In genomic region chr13:119656246-119656645, GRCm38 (mm10) we compare ENCODE assay signal across 18 mouse cellular contexts. TPM values are rescaled to one million over a fixed set of nuclear protein-coding genes. Genes with fewer than 3 reads are reported as not detected.
A peak's percentile ranks its signal among the peaks of the same experiment; 100 is the strongest.
DNase-seq lines count a peak whose midpoint lies in the region; ATAC-seq and TF ChIP-seq lines count a peak whose summit lies in the region.
"Had no signal": no experiment of that assay in that cellular context is flagged by ENCODE, and none has a peak within 500 bp of the region (broad histone marks: within the 10 kb centered on the region; RNA-seq: fewer than 3 reads in every experiment).

No protein-coding gene starts in this region.

- TF ChIP-seq POLR2A in cortical plate, adult 2 months (IDR thresholded peaks at IDR 0.05; ENCODE audit: extremely low read depth, insufficient read depth, low read length), result no peak

- peaks cover 6% of the 10 kb centered on the region for H3K4me1 ChIP-seq in brown adipose tissue, adult 24 weeks (ENCODE audit: control insufficient read depth, insufficient read depth, insufficient read length, low read length)
- peaks cover 3% of the 10 kb centered on the region; the same call in 1 of the 2 replicates for H3K4me1 ChIP-seq in cortical plate, adult 2 months (ENCODE audit: control insufficient read depth, insufficient read depth, low read length)

- ATAC-seq in megakaryocyte, adult 5-6 weeks (ENCODE audit: poor library complexity, severe bottlenecking), result no peak
- no peak for ATAC-seq in megakaryocyte-erythroid progenitor cell, adult 5-6 weeks (replicated peaks; ENCODE audit: low FRiP score, low TSS enrichment, poor library complexity, severe bottlenecking)
- ATAC-seq: activated CD4-positive, CD25-positive, alpha-beta regulatory T cell, adult 4 months; CD4-positive, CD25-positive, alpha-beta regulatory T cell, adult 4 months had no signal

- H3K4me3 ChIP-seq in brown adipose tissue, adult 24 weeks (ENCODE audit: insufficient read depth, low read depth, low read length), result no peak overlapping the region
- no peak overlapping the region for H3K4me3 ChIP-seq in cortical plate, adult 2 months (ENCODE audit: insufficient read depth, low read length)

- TF ChIP-seq CTCF in cortical plate, adult 2 months (IDR thresholded peaks at IDR 0.05; ENCODE audit: extremely low read depth, insufficient read depth, low read length), result no peak

- peak; percentile 84 for DNase-seq in fat pad, adult 2 months (ENCODE audit: extremely low read depth, low read depth, low spot score)
- peak; percentile 95 for DNase-seq in gonadal fat pad, adult 2 months (ENCODE audit: low read depth)
- DNase-seq in urinary bladder, adult 18-20 months (ENCODE audit: low spot score in 2 of 2), result no peak
- DNase-seq in retina, embryonic 14.5 days (ENCODE audit: low spot score), result no peak
- DNase-seq: adrenal gland, postnatal 25 days; B cell, adult 2 months; cerebellum, adult 11 months had no signal

- H3K27ac ChIP-seq in brown adipose tissue, adult 24 weeks (replicated peaks; ENCODE audit: low read depth, low read length), result peak overlapping the region; percentile 87
- peak overlapping the region; percentile 23; the same call in 1 of the 2 replicates for H3K27ac ChIP-seq in cortical plate, adult 2 months (ENCODE audit: insufficient read depth, low read length)

RNA-seq across cellular contexts. Expression of gene Ccl28, which starts 32.6 kb away (rescaled TPM):
- 0.63 TPM in 1 of 2 replicates, not detected in the other for polyA plus RNA-seq in brown adipose tissue, adult 24 weeks (2012; ENCODE audit: insufficient read depth, insufficient read length, missing spikeins)
- polyA plus RNA-seq in cortical plate, adult 2 months (2012; rRNA removed), result 0.17 and 0.26 TPM in 2 replicates
- polyA plus RNA-seq in gonadal fat pad, adult 2 months (2012; rRNA removed), result 1.5 and 1.6 TPM in 2 replicates
- total RNA-seq in megakaryocyte, adult 5-6 weeks (2015), result not detected in 2 replicates
- total RNA-seq in megakaryocyte, adult 5-6 weeks (2017), result not detected in 2 replicates
- total RNA-seq in megakaryocyte-erythroid progenitor cell, adult 5-6 weeks (2014; fragmentation: Nextera tagmentation), result 0.69 TPM in 1 of 2 replicates, not detected in the other
- total RNA-seq in megakaryocyte-erythroid progenitor cell, adult 5-6 weeks (2017), result 0.14 and 0.72 TPM in 2 replicates
- total RNA-seq: ES-E14, MEL had no signal
- polyA plus RNA-seq: adrenal gland, adult 2 months; C2C12; CD4-positive, CD25-positive, alpha-beta regulatory T cell, adult 4 months; G1E had no signal

RNA-seq across cellular contexts. Expression of gene Hmgcs1, which starts 33.9 kb away (rescaled TPM):
- polyA plus RNA-seq in brown adipose tissue, adult 24 weeks (2012; ENCODE audit: insufficient read depth, insufficient read length, missing spikeins), result 191 and 228 TPM in 2 replicates
- polyA plus RNA-seq in cortical plate, adult 2 months (2012; rRNA removed), result 186 and 222 TPM in 2 replicates
- 61.0 and 76.6 TPM in 2 replicates for polyA plus RNA-seq in gonadal fat pad, adult 2 months (2012; rRNA removed)
- 27.6 and 29.7 TPM in 2 replicates for total RNA-seq in megakaryocyte, adult 5-6 weeks (2015)
- 36.9 and 40.8 TPM in 2 replicates for total RNA-seq in megakaryocyte, adult 5-6 weeks (2017)
- 13.1 and 15.6 TPM in 2 replicates for total RNA-seq in megakaryocyte-erythroid progenitor cell, adult 5-6 weeks (2014; fragmentation: Nextera tagmentation)
- total RNA-seq in megakaryocyte-erythroid progenitor cell, adult 5-6 weeks (2017), result 25.0 and 38.1 TPM in 2 replicates

Comparison
In these comparisons a context has a peak if more than half of its experiments do, and no peak if none do; other contexts are left out.
1. DNase-seq: peak in fat pad, adult 2 months (single experiment) and gonadal fat pad, adult 2 months (single experiment); none in urinary bladder, adult 18-20 months (0 of 2) and retina, embryonic 14.5 days (single experiment).